Mouse (Mus musculus) hindbrain, embryonic 14.5 days (tissue): ENCODE measurements around the gene A730061H03Rik. TPM values are rescaled to one million over a fixed set of nuclear protein-coding genes. Genes with fewer than 3 reads are reported as not detected.

ENCODE experiments used
- ATAC-seq: fragments of 200-750 bp; cut with Nextera tagmentation; 2 replicates; pipeline ENCODE4 v1.8.0; 2017; ENCODE audit warnings: moderate number of reproducible peaks, mild to moderate bottlenecking, moderate TSS enrichment, moderate library complexity; ENCODE audit not compliant: low FRiP score
- DNase-seq: peaks from one replicate; pipeline ENCODE4 v3.0.0-alpha.2; 2015; ENCODE audit warnings: low spot score
- H3K27ac ChIP-seq: fragments of 300-500 bp; sonication (generic); 2 replicates; pipeline ENCODE4 v1.5.1; 2014; ENCODE audit warnings: mild to moderate bottlenecking, moderate library complexity
- H3K27me3 ChIP-seq: fragments of 300-500 bp; sonication (generic); 2 replicates; pipeline ENCODE4 v1.6.1; 2014; ENCODE audit warnings: mild to moderate bottlenecking, low read length, mixed read lengths; ENCODE audit not compliant: control insufficient read depth, insufficient read depth
- H3K36me3 ChIP-seq: fragments of 300-500 bp; sonication (generic); replicated peaks from 2 replicates; pipeline ENCODE4 v1.6.1; 2014; ENCODE audit not compliant: control insufficient read depth, insufficient read depth
- H3K4me1 ChIP-seq: fragments of 300-500 bp; sonication (generic); replicated peaks from 2 replicates; pipeline ENCODE4 v1.6.1; 2014; ENCODE audit warnings: antibody characterized with exemption, low read length, mixed read lengths; ENCODE audit not compliant: control insufficient read depth, insufficient read depth
- H3K4me2 ChIP-seq: fragments of 300-500 bp; sonication (generic); replicated peaks from 2 replicates; pipeline ENCODE4 v1.6.1; 2014; ENCODE audit warnings: mild to moderate bottlenecking, moderate library complexity
- H3K4me3 ChIP-seq: fragments of 300-500 bp; sonication (generic); replicated peaks from 2 replicates; pipeline ENCODE4 v1.5.1; 2014; ENCODE audit warnings: mild to moderate bottlenecking, low read length
- H3K9ac ChIP-seq: fragments of 300-500 bp; sonication (generic); 2 replicates; pipeline ENCODE4 v1.6.1; 2014
- H3K9me3 ChIP-seq: fragments of 300-500 bp; sonication (generic); 2 replicates; pipeline ENCODE4 v1.6.1; 2016; ENCODE audit warnings: low read length; ENCODE audit not compliant: control insufficient read depth
- WGBS: fragments of 180-500 bp; shearing (Covaris S2); extraction: QIAGEN DNeasy Blood & Tissue Kit; methylation state at CpG from one replicate; pipeline ENCODE4 v1.1.7; 2014; 5-methylcytosine and 5-hydroxymethylcytosine counted together
- polyA plus RNA-seq: library from polyadenylated mRNA; unstranded; fragments of >200 nt; fragmentation: Nextera tagmentation; extraction: Ambion mirVana; gene quantifications from 2 replicates; pipeline ENCODE4 v1.2.1, GENCODE M21; 2014

Gene A730061H03Rik
- polyA plus RNA-seq, 1 experiment from 2014 or later, result not detected

GRCm38 (mm10) chr14:55518897-55519296, 41.3 kb downstream of the A730061H03Rik start:
- Histone ChIP-seq H3K27ac (peak overlapping the region; percentile 39; the same call in 1 of the 2 replicates), H3K4me3 (no peak overlapping the region), H3K9me3 (no peaks in the 10 kb centered on the region), H3K4me1 (peaks cover 10% of the 10 kb centered on the region; the same call in 1 of the 2 replicates), H3K36me3 (no peaks in the 10 kb centered on the region), H3K27me3 (0 out of 2 replicates have a peak, but pooled peaks cover 4% of the 10 kb centered on the region), H3K4me2 (no peak overlapping the region), H3K9ac (no peak overlapping the region)
- WGBS, result 5% methylated on average over 2 of the region's 2 CpGs
- ATAC-seq (peak; percentile 59), DNase-seq (no peak)

GRCm38 (mm10) chr14:55515846-55516245, 44.4 kb downstream of the A730061H03Rik start:
- no peak overlapping the region for H3K27ac ChIP-seq
- no peaks in the 10 kb centered on the region for H3K9me3 ChIP-seq
- H3K4me1 ChIP-seq, result peaks cover 6% of the 10 kb centered on the region
- H3K27me3 ChIP-seq, result no peaks in the 10 kb centered on the region
- no peaks in the 10 kb centered on the region for H3K36me3 ChIP-seq
- DNase-seq, result no peak
- no peak overlapping the region for H3K4me2 ChIP-seq
- 91% methylated on average over 4 of the region's 4 CpGs for WGBS
- no peak overlapping the region for H3K4me3 ChIP-seq
- no peak overlapping the region for H3K9ac ChIP-seq
- no peak for ATAC-seq

- Histone ChIP-seq H3K4me1 (no peaks in the 10 kb centered on the region; the same call in 1 of the 2 replicates), H3K27me3 (no peaks in the 10 kb centered on the region), H3K9me3 (no peaks in the 10 kb centered on the region), H3K9ac (no peak overlapping the region), H3K36me3 (no peaks in the 10 kb centered on the region), H3K4me3 (no peak overlapping the region), H3K4me2 (no peak overlapping the region), H3K27ac (no peak overlapping the region)
- 73% methylated on average over 10 of the region's 10 CpGs for WGBS
- ATAC-seq, result no peak
- DNase-seq, result no peak
Measured at GRCm38 (mm10) chr14:55513927-55514326, 46.3 kb downstream of the A730061H03Rik start.

GRCm38 (mm10) chr14:55511037-55511436, 49.2 kb downstream of the A730061H03Rik start:
- 0 out of 2 replicates have a peak overlapping the region, but pooled peaks have one; percentile 8 for H3K9ac ChIP-seq
- 48% methylated on average over 7 of the region's 7 CpGs for WGBS

GRCm38 (mm10) chr14:55510125-55510731, 50.0 kb downstream of the A730061H03Rik start, which contains the start of gene Cpne6:
Gene Cpne6 (plus strand): TSS chr14:55510445.
- Histone ChIP-seq H3K27ac (no peak within 1 kb of the TSS), H3K27me3 (no peaks in the 10 kb centered on the region), H3K9ac (0 out of 2 replicates have a peak within 1 kb of the TSS, but pooled peaks have one; percentile 8), H3K4me1 (no peaks in the 10 kb centered on the region; the same call in 1 of the 2 replicates), H3K9me3 (no peaks in the 10 kb centered on the region), H3K4me2 (no peak within 1 kb of the TSS), H3K4me3 (no peak within 1 kb of the TSS), H3K36me3 (peaks cover 19% of the 10 kb centered on the region)
- WGBS, result 82% methylated on average over 16 of the region's 22 CpGs
- peak; percentile 31; the same call in 1 of the 2 replicates for ATAC-seq
- DNase-seq, result no peak

More at GRCm38 (mm10) chr14:55511037-55511436, 49.2 kb downstream of the A730061H03Rik start:
- no peak overlapping the region for H3K27ac ChIP-seq
- no peaks in the 10 kb centered on the region; the same call in 1 of the 2 replicates for H3K4me1 ChIP-seq
- H3K36me3 ChIP-seq, result peaks cover 11% of the 10 kb centered on the region; the same call in 1 of the 2 replicates
- H3K4me3 ChIP-seq, result no peak overlapping the region
- H3K4me2 ChIP-seq, result no peak overlapping the region
- ATAC-seq (peak; percentile 39; the same call in 1 of the 2 replicates), DNase-seq (no peak)
- no peaks in the 10 kb centered on the region for H3K9me3 ChIP-seq
- no peaks in the 10 kb centered on the region for H3K27me3 ChIP-seq

Other genes with a start within 250 kb of the A730061H03Rik start
- 12.4 and 14.1 TPM in 2 replicates for gene Dhrs4, start 81.6 kb downstream of the A730061H03Rik start, polyA plus RNA-seq
- gene Carmil3, start 69.8 kb downstream of the A730061H03Rik start, polyA plus RNA-seq, result 30.0 and 31.1 TPM in 2 replicates
- 3.2 and 4.2 TPM in 2 replicates for gene Cpne6, start 50.0 kb downstream of the A730061H03Rik start, polyA plus RNA-seq
- gene Nrl, start 35.4 kb downstream of the A730061H03Rik start, polyA plus RNA-seq, result 0.10 and 0.17 TPM in 2 replicates
- gene Pck2, start 20.1 kb downstream of the A730061H03Rik start, polyA plus RNA-seq, result 17.5 and 19.2 TPM in 2 replicates
- 107 and 112 TPM in 2 replicates for gene Dcaf11, start 400 bp downstream of the A730061H03Rik start, polyA plus RNA-seq
- 0.27 TPM in 1 of 2 replicates, not detected in the other for gene Fitm1, start 15.2 kb upstream of the A730061H03Rik start, polyA plus RNA-seq
- gene Psme1, start 17.7 kb upstream of the A730061H03Rik start, polyA plus RNA-seq, result 192 and 207 TPM in 2 replicates
- gene Emc9, start 24.9 kb upstream of the A730061H03Rik start, polyA plus RNA-seq, result 37.2 and 39.2 TPM in 2 replicates
- 152 and 179 TPM in 2 replicates for gene Psme2, start 30.7 kb upstream of the A730061H03Rik start, polyA plus RNA-seq
- gene Rnf31, start 31.3 kb upstream of the A730061H03Rik start, polyA plus RNA-seq, result 12.5 and 20.4 TPM in 2 replicates
- gene Irf9, start 43.2 kb upstream of the A730061H03Rik start, polyA plus RNA-seq, result 7.4 and 8.0 TPM in 2 replicates
- 8.6 and 9.0 TPM in 2 replicates for gene Rec8, start 57.6 kb upstream of the A730061H03Rik start, polyA plus RNA-seq
- 110 and 114 TPM in 2 replicates for gene Ipo4, start 75.6 kb upstream of the A730061H03Rik start, polyA plus RNA-seq
- gene Gm49378, start 77.5 kb upstream of the A730061H03Rik start, polyA plus RNA-seq, result 1.5 and 2.8 TPM in 2 replicates
- gene Tm9sf1, start 83.4 kb upstream of the A730061H03Rik start, polyA plus RNA-seq, result 58.9 and 68.0 TPM in 2 replicates
- gene Tssk4, start 89.8 kb upstream of the A730061H03Rik start, polyA plus RNA-seq, result 0.31 and 0.33 TPM in 2 replicates
- gene Mdp1, start 100.1 kb upstream of the A730061H03Rik start, polyA plus RNA-seq, result 70.4 and 71.0 TPM in 2 replicates
- gene Gmpr2, start 111.5 kb upstream of the A730061H03Rik start, polyA plus RNA-seq, result 35.8 and 40.8 TPM in 2 replicates
- 544 and 612 TPM in 2 replicates for gene Nedd8, start 111.7 kb upstream of the A730061H03Rik start, polyA plus RNA-seq
- 24.3 and 25.1 TPM in 2 replicates for gene Tinf2, start 121.4 kb upstream of the A730061H03Rik start, polyA plus RNA-seq
- 0.14 and 0.25 TPM in 2 replicates for gene Tgm1, start 153.5 kb upstream of the A730061H03Rik start, polyA plus RNA-seq
- gene Rabggta, start 161.9 kb upstream of the A730061H03Rik start, polyA plus RNA-seq, result 46.2 and 48.8 TPM in 2 replicates
- 70.8 and 72.3 TPM in 2 replicates for gene Dhrs1, start 185.3 kb upstream of the A730061H03Rik start, polyA plus RNA-seq
- gene Nop9, start 185.3 kb upstream of the A730061H03Rik start, polyA plus RNA-seq, result 31.4 and 33.0 TPM in 2 replicates
- not detected in 2 replicates for gene Cideb, start 198.1 kb upstream of the A730061H03Rik start, polyA plus RNA-seq
- gene Ltb4r2, start 201.0 kb upstream of the A730061H03Rik start, polyA plus RNA-seq, result 0.36 and 0.70 TPM in 2 replicates
- gene Ltb4r1, start 205.6 kb upstream of the A730061H03Rik start, polyA plus RNA-seq, result 0.20 TPM in 1 of 2 replicates, not detected in the other
- gene Adcy4, start 223.7 kb upstream of the A730061H03Rik start, polyA plus RNA-seq, result 5.0 and 5.8 TPM in 2 replicates
- 1.8 and 2.9 TPM in 2 replicates for gene Ripk3, start 228.5 kb upstream of the A730061H03Rik start, polyA plus RNA-seq